Mouse (Mus musculus) CH12.LX (cell line): ENCODE measurements around the gene Mnt.

ENCODE experiments used
- CTCF ChIP-seq, 2 experiments: IDR thresholded peaks in 1 of 2; conservative IDR thresholded peaks in 1 of 2; 2 replicates each; pipeline ENCODE4 v1.5.1; 2011 to 2012; ENCODE audit warnings: low read depth in 2 of 2, low read length in 2 of 2, improper control_type of control experiment in 1 of 2, inconsistent platforms in 1 of 2, mild to moderate bottlenecking in 1 of 2, moderate library complexity in 1 of 2
- ETS1 ChIP-seq: conservative IDR thresholded peaks from 2 replicates; pipeline ENCODE4 v1.6.1; 2012; ENCODE audit warnings: low read depth, mild to moderate bottlenecking, inconsistent platforms, low read length, improper control_type of control experiment, moderate library complexity
- MAX ChIP-seq: IDR thresholded peaks from 2 replicates; pipeline ENCODE4 v1.6.1; 2011; ENCODE audit warnings: low read length, improper control_type of control experiment
- POLR2A ChIP-seq: IDR thresholded peaks from 2 replicates; pipeline ENCODE4 v1.6.1; 2011; ENCODE audit warnings: low read depth, mild to moderate bottlenecking, improper control_type of control experiment, low read length
- TBP ChIP-seq: conservative IDR thresholded peaks from 2 replicates; pipeline ENCODE4 v1.6.1; 2011; ENCODE audit warnings: low read depth, low read length, improper control_type of control experiment

DNA sequence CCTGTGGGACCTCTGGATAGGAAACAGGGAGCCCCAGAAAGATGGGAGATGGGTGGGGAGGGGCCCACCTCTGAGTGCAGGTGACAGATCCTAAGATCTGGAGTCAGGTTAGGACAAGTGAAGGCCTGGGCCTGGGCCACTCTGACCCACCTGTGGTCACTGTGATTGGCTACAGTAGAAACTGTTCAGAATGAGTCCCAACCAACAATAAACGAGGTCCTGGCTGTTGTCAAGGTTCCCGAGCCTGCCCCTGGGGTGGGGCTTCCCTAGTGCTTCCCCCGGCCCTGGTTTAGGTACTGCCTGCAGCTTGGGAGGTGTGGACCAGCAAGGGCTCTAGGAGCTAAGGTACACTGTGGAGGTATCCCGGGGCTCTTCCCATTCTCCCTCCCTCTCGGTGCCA, 13.0 kb downstream of the Mnt start:
- TF ChIP-seq ETS1 (no peak), CTCF (conservative IDR thresholded peaks at IDR 0.05 in 1 of 2, IDR thresholded peaks at IDR 0.05 in 1 of 2; ENCODE audit: low read depth in 2 of 2, low read length in 2 of 2) (no peak), TBP (no peak), POLR2A (no peak), MAX (no peak)
